Mouse (Mus musculus) stomach, postnatal 0 days (tissue): ENCODE data around the gene Foxl1.

Experiments
- CTCF ChIP-seq: IDR thresholded peaks from 2 replicates; pipeline ENCODE4 v1.5.1; 2016; ENCODE audit warnings: antibody characterized with exemption, low read depth, mild to moderate bottlenecking, moderate library complexity
- EP300 ChIP-seq: optimal IDR thresholded peaks from 2 replicates; pipeline ENCODE3; 2016; ENCODE audit warnings: antibody characterized with exemption

DNA sequence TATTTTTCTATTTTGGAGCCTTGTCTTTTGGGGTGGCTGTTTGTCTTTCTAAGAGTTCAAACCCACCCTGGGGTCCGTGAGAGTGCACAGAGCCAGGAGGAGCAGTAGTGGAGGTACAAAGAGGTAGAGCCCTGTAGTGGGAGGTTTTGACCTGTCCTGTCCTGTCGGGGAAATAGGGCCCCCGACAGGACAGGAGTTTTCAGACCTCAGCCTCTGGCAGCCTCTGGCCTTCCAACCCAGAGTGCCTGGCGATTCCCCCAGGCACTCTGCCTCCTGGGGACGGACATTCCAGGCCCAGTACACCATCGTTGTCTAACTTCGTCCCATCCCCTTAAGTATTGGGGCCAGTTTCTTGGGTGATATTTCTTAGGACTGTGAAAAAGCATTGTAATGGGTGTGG lies 5.4 kb upstream of the Foxl1 start:
- TF ChIP-seq CTCF (no peak), EP300 (no peak)
